Mouse (Mus musculus) neural tube, embryonic 11.5 days (tissue): Measurements from ENCODE around the gene 1700030K09Rik. TPM values are rescaled to one million over a fixed set of nuclear protein-coding genes. Genes with fewer than 3 reads are reported as not detected.

ENCODE experiments used
- ATAC-seq: fragments of 200-750 bp; cut with Nextera tagmentation; 2 replicates; pipeline ENCODE4 v1.8.0; 2017; ENCODE audit warnings: moderate number of reproducible peaks, mild to moderate bottlenecking, moderate TSS enrichment, moderate library complexity; ENCODE audit not compliant: insufficient read depth, low FRiP score, low TSS enrichment
- DNase-seq: peaks from one replicate; pipeline ENCODE4 v3.0.0-alpha.2; 2015; ENCODE audit warnings: low spot score
- H3K27ac ChIP-seq: fragments of 300-500 bp; sonication (generic); 2 replicates; pipeline ENCODE4 v1.5.1; 2014; ENCODE audit warnings: low read depth, mild to moderate bottlenecking, low read length
- H3K27me3 ChIP-seq: fragments of 300-500 bp; sonication (generic); 2 replicates; pipeline ENCODE4 v1.6.1; 2014; ENCODE audit warnings: mild to moderate bottlenecking, low read length, mixed read lengths; ENCODE audit not compliant: control insufficient read depth, insufficient read depth
- H3K36me3 ChIP-seq: fragments of 300-500 bp; sonication (generic); 2 replicates; pipeline ENCODE4 v1.6.1; 2014; ENCODE audit warnings: mild to moderate bottlenecking, low read length, moderate library complexity, mixed read lengths; ENCODE audit not compliant: control insufficient read depth, insufficient read depth
- H3K4me1 ChIP-seq: fragments of 300-500 bp; sonication (generic); 2 replicates; pipeline ENCODE4 v1.6.1; 2014; ENCODE audit warnings: low read length, mixed read lengths; ENCODE audit not compliant: control insufficient read depth, insufficient read depth
- H3K4me2 ChIP-seq: fragments of 300-500 bp; sonication (generic); 2 replicates; pipeline ENCODE4 v1.6.1; 2014; ENCODE audit warnings: low read depth, mild to moderate bottlenecking, moderate library complexity
- H3K4me3 ChIP-seq: fragments of 300-500 bp; sonication (generic); 2 replicates; pipeline ENCODE4 v1.5.1; 2014; ENCODE audit warnings: low read depth, low read length
- H3K9ac ChIP-seq: fragments of 300-500 bp; sonication (generic); 2 replicates; pipeline ENCODE4 v1.6.1; 2014; ENCODE audit warnings: mild to moderate bottlenecking, low read length
- H3K9me3 ChIP-seq: fragments of 300-500 bp; sonication (generic); 2 replicates; pipeline ENCODE4 v1.6.1; 2016; ENCODE audit warnings: low read length; ENCODE audit not compliant: control insufficient read depth
- WGBS: fragments of 180-500 bp; shearing (Covaris S2); extraction: QIAGEN DNeasy Blood & Tissue Kit; methylation state at CpG from one replicate; pipeline ENCODE4 v1.1.7; 2014; 5-methylcytosine and 5-hydroxymethylcytosine counted together
- polyA plus RNA-seq: library from polyadenylated mRNA; unstranded; fragments of >200 nt; fragmentation: Nextera tagmentation; extraction: Ambion mirVana; gene quantifications from 2 replicates; pipeline ENCODE4 v1.2.1, GENCODE M21; 2014

1700030K09Rik gene
- polyA plus RNA-seq, 1 experiment from 2014 or later: 13.3 TPM

DNA sequence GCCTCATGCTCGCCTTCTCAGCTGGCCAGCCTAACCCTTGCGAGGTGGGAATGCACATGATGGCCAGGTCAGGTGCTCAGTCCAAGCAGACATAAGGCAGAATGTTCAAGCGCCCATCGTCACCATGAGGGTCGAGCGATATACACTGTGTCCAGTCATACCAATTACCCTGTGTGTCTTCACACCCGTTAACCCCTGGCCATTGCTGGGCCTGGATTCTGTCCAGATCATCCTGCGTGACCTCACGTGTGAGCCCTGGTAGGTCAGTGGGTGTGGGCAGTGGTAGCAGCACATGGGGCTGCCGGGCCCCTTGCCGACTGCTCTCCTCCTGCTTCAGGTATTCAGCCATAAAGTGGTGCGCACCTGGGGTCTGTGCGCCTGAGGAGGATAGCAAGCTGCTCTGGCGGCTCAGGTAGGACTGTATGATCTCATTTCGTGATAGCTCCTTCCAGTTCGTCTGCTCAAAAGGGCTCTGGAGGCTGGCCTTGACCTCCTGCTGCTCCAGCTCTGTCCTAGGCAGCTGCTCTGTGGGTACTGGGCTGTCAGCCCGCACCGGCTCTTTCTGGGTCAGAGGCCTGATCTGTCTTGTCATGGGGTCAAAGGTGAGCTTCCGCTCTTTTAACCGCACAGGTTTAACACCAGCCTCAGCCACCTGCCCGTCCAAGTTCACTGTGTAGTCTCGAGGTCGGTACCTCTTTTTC, 51.9 kb downstream of the 1700030K09Rik start:
- DNase-seq: no peak
- Histone ChIP-seq H3K9me3 (no peaks in the 10 kb centered on the region), H3K4me3 (no peak overlapping the region), H3K27ac (no peak overlapping the region), H3K4me1 (peaks cover 17% of the 10 kb centered on the region), H3K36me3 (peaks cover 9% of the 10 kb centered on the region), H3K4me2 (no peak overlapping the region), H3K27me3 (no peaks in the 10 kb centered on the region), H3K9ac (no peak overlapping the region)
- 87% methylated on average over 23 of the region's 23 CpGs for WGBS
- no peak for ATAC-seq

DNA sequence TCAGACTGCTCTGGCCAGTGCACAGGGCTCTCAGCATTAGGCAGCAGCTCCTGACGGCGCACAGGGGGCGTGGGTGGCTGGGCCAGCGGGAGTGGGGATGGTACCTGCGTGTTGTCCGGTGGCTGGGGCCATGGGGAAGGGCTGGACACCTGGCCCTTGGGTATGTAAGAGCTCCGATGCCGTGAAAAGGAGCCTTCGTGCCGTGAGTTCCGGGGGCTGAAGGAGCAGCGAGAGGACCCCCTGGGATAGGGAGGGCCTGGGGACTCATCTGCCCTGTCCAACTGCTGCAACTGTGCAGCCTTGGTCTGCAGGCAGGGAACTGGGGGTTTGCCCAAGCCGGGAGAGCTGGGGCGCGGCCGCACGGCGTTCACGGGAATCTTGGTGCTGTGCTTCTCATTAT, 52.5 kb downstream of the 1700030K09Rik start:
- H3K36me3 ChIP-seq: peaks cover 9% of the 10 kb centered on the region
- H3K4me1 ChIP-seq: peaks cover 16% of the 10 kb centered on the region
- H3K27me3 ChIP-seq: no peaks in the 10 kb centered on the region
- H3K9me3 ChIP-seq: no peaks in the 10 kb centered on the region
- H3K4me2 ChIP-seq: no peak overlapping the region
- H3K4me3 ChIP-seq: no peak overlapping the region
- no peak overlapping the region for H3K9ac ChIP-seq
- 86% methylated on average over 19 of the region's 19 CpGs for WGBS
- no peak for DNase-seq
- no peak overlapping the region for H3K27ac ChIP-seq
- no peak for ATAC-seq

DNA sequence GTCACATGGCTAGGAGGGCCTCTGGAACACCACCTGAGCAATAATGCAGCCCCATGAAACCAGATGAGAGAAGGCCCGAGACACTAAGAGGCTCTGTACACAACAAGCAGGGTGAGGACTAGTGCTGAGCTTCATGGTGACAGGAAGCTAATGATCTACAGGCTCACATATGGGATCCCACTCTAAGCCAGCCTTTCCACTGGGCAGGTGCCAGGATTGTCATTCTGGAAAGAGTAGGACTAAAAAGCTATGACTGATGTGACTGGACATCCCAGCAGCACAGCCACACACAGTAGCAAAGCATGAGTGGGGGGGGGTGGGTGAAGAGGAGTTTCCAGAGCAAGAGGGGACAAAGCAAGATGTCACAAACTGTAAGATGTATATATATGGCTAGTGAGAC, 54.2 kb downstream of the 1700030K09Rik start:
- no peaks in the 10 kb centered on the region for H3K9me3 ChIP-seq
- no peak overlapping the region for H3K4me2 ChIP-seq
- H3K27me3 ChIP-seq: no peaks in the 10 kb centered on the region
- no peak overlapping the region; the same call in 1 of the 2 replicates for H3K9ac ChIP-seq
- H3K27ac ChIP-seq: no peak overlapping the region
- peaks cover 9% of the 10 kb centered on the region for H3K4me1 ChIP-seq
- no peak for DNase-seq
- WGBS: 81% methylated on average over 1 of the region's 1 CpGs
- no peak overlapping the region for H3K4me3 ChIP-seq
- H3K36me3 ChIP-seq: peaks cover 9% of the 10 kb centered on the region
- ATAC-seq: no peak

DNA sequence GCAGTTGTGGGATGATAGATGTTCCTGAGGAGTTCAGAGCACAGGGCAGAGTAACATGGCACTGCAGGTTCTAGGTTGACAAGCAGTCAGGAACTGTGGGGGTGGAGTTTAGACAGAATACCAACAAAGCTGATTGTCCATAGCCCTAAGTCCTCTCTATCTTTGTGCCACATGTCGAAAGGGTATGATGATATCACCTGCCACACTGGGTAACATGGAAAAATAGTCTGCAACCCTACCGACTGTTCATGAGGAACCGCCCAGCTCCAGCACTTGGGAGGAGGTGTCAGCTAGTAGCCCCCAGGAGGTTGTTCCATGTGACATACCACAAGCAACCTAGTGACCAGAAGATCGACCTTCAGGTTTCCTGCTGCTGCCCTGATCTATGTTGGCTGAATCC, 54.8 kb downstream of the 1700030K09Rik start:
- H3K27me3 ChIP-seq: no peaks in the 10 kb centered on the region
- peaks cover 9% of the 10 kb centered on the region for H3K36me3 ChIP-seq
- DNase-seq (no peak), ATAC-seq (no peak)
- H3K4me3 ChIP-seq: no peak overlapping the region
- no peak overlapping the region for H3K27ac ChIP-seq
- H3K9me3 ChIP-seq: no peaks in the 10 kb centered on the region
- WGBS: 95% methylated on average over 4 of the region's 4 CpGs
- H3K4me1 ChIP-seq: peaks cover 6% of the 10 kb centered on the region
- no peak overlapping the region for H3K9ac ChIP-seq
- no peak overlapping the region for H3K4me2 ChIP-seq

DNA sequence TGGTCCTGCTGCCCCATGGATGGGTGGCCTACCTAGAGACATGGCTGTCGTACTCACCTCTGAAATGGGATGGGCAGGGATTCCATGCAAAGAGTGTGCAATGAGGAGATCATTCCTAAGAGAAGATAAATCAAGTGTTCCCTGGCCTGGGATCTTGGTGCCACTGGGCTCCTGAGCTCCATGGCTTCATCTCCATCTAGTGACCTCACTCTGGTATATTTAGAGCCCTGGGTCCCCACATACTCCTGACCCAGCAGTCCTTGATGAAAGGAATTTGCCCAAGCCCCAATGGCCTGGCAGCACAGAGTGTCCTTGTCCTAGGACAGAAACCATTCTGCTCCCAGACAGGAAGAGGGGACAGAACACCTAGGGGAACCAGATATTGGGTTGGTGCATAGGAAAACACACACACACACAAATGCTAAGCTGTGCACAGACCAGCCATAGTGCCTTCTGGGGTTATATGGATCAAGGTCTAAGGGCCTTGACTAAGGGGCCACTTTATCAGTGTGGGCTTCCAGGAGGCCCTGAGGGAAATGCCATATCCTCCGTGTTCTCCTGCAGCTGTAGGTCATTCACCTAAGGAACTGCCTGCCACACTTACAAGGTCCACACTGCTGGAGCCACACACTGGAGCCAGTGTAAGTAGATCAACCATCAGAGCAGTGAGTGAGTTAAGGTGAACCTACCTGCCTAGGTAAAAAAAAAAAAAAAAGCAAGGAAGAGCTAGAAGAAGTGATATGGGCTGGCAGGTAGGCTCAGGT, 56.0 kb downstream of the 1700030K09Rik start:
- H3K4me3 ChIP-seq: no peak overlapping the region
- no peaks in the 10 kb centered on the region for H3K4me1 ChIP-seq
- ATAC-seq: no peak
- no peak for DNase-seq
- H3K4me2 ChIP-seq: no peak overlapping the region
- H3K27ac ChIP-seq: no peak overlapping the region
- WGBS: 94% methylated on average over 2 of the region's 2 CpGs
- H3K9me3 ChIP-seq: no peaks in the 10 kb centered on the region
- H3K9ac ChIP-seq: no peak overlapping the region
- no peaks in the 10 kb centered on the region for H3K27me3 ChIP-seq
- H3K36me3 ChIP-seq: peaks cover 9% of the 10 kb centered on the region

DNA sequence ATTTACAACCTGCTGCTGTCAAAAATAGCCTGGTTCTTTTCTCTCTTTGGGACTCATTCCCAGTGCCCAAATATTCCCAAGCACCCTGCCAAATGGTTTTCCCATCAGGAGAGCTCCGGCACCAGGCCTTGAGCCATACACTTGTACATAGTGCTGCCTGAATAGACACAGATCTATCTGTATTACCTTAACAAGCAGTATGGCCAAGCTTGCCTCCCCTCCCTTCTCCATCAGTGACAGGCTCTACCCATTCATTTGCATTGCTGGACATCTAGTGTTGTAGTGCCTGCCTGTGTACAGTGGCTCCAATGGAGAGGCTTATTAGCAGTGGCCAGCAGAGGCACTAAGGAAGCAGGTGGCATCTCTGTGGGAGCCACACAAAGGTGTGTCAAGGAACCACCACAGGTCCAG, 56.8 kb downstream of the 1700030K09Rik start:
- no peaks in the 10 kb centered on the region for H3K27me3 ChIP-seq
- ATAC-seq (no peak), DNase-seq (no peak)
- no peaks in the 10 kb centered on the region for H3K4me1 ChIP-seq
- no peaks in the 10 kb centered on the region for H3K9me3 ChIP-seq
- H3K4me2 ChIP-seq: no peak overlapping the region
- H3K27ac ChIP-seq: no peak overlapping the region
- H3K36me3 ChIP-seq: peaks cover 7% of the 10 kb centered on the region
- H3K4me3 ChIP-seq: no peak overlapping the region
- WGBS: 93% methylated on average over 1 of the region's 1 CpGs
- H3K9ac ChIP-seq: no peak overlapping the region

DNA sequence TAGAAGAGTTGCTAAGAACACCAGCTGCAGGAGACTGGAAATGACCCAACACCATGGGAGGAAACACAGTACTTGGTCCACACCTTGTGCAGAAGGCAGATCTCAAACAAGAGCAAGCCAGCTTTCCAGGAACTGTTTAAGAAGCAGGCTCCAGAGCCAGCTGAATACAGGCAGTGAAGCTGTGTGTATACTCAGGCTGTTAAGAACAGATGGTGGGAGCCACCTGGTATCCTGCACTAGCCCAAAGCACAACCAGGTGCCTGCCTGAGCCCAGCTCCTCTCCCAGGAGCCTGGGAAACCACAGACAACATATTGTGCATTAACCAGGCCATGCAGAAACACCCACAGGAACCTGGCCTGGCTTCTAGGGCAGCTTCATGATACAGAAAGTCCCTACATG, 60.5 kb downstream of the 1700030K09Rik start:
- Histone ChIP-seq H3K27me3 (no peaks in the 10 kb centered on the region), H3K36me3 (no peaks in the 10 kb centered on the region; the same call in 1 of the 2 replicates), H3K4me2 (no peak overlapping the region), H3K27ac (no peak overlapping the region), H3K4me3 (no peak overlapping the region), H3K4me1 (no peaks in the 10 kb centered on the region), H3K9ac (no peak overlapping the region), H3K9me3 (no peaks in the 10 kb centered on the region)
- ATAC-seq: no peak
- DNase-seq: no peak

DNA sequence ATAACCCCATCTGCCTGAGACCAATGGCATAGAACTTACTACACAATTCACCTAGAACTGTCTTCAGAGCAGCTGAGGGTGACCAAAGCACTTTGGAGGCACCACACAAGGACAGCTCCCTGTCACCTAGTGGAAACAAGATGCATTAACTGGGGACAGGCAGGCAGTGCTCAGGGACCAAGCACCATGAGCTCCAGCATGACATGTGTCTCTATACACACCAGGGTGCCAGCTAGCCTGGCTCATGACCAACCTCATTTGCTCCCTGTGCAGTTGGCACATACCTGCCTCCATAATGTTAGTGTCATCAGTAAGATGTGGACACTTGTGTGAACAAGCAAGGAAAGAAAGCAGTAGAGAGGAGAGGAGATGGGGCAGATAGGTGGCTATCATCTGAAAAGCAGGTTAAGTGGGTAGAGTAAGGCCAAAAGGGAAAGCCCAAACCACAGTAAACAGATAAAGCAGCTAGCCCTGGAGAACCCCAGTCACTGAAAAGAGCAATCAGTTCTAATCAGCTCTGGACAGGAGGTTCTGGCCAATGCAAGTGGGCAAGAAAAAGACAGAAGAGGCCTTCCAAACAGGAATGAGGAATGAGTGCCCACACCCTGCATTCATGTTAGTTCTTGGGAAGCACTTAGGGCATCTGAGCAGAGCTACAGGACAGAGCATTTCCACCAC, 61.1 kb downstream of the 1700030K09Rik start:
- DNase-seq: no peak
- H3K36me3 ChIP-seq: no peaks in the 10 kb centered on the region
- H3K4me3 ChIP-seq: no peak overlapping the region
- no peaks in the 10 kb centered on the region for H3K27me3 ChIP-seq
- no peak overlapping the region for H3K27ac ChIP-seq
- H3K9ac ChIP-seq: no peak overlapping the region
- H3K4me1 ChIP-seq: no peaks in the 10 kb centered on the region
- ATAC-seq: no peak
- no peaks in the 10 kb centered on the region for H3K9me3 ChIP-seq
- H3K4me2 ChIP-seq: no peak overlapping the region
